Mouse (Mus musculus) common myeloid progenitor, adult 5-6 weeks (primary cell): ENCODE results near the gene Prg3. TPM values are rescaled to one million over a fixed set of nuclear protein-coding genes. Genes with fewer than 3 reads are reported as not detected.
A peak's percentile ranks its signal among the peaks of the same experiment; 100 is the strongest.

Source experiments
- ATAC-seq: replicated peaks from 2 replicates; pipeline ENCODE4 v1.8.0; 2016; ENCODE audit warnings: low read depth, mild to moderate bottlenecking, moderate TSS enrichment, inconsistent platforms; ENCODE audit not compliant: poor library complexity, severe bottlenecking
- total RNA-seq: library from RNA; stranded (forward); fragments of 200-1000, 187-1606 nt; gene quantifications from 2 replicates; pipeline ENCODE4 v1.2.3, GENCODE M21; 2017

Gene Prg3
- 2.8 and 7.1 TPM in 2 replicates for total RNA-seq

GRCm38 (mm10) chr2:84987930-84988329 lies at the start of gene Prg3:
TSS of gene Prg3 (plus strand) at chr2:84988215.
- ATAC-seq = peak; percentile 98

DNA sequence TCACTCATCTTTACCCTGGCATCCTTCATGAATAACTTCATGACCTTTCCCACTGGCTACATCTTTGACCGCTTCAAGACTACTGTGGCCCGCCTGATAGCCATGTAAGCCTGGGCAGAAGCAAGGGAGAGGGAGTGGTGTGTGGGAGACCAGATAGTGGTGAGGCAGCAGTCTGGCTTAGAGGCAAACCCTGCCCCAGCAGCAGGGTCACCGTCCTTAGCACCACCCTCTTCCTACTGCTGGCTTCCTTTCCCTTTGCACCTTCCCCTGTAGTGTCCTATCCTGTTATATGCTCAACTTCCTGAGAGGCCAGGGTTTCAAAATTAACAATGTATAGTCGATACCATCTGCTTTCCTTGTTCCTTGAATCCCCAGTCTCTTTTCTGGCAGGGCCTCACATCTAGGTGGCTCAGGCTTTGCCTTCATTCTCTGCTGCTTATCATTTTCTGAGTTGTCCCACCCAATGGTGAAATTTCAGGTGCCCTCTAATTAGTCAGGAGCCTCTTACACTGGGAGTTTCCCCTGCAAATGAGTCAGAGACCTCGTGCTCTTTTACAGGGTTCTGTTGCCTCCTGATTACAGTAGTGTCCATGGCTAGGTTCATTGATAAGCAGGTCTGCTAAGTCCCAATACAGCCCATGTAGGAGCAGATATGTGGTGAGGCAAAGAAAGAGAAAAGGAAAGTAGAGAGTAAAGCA lies 49.6 kb upstream of the Prg3 start:
- ATAC-seq = peak; percentile 66

GRCm38 (mm10) chr2:84939306-84939705 lies 48.7 kb upstream of the Prg3 start:
- no peak for ATAC-seq

- no peak for ATAC-seq
These were observed 48.3 kb upstream of the Prg3 start for GRCm38 (mm10) chr2:84939711-84940110.

- no peak for ATAC-seq
These were observed 46.7 kb upstream of the Prg3 start for GRCm38 (mm10) chr2:84941332-84941731.

DNA sequence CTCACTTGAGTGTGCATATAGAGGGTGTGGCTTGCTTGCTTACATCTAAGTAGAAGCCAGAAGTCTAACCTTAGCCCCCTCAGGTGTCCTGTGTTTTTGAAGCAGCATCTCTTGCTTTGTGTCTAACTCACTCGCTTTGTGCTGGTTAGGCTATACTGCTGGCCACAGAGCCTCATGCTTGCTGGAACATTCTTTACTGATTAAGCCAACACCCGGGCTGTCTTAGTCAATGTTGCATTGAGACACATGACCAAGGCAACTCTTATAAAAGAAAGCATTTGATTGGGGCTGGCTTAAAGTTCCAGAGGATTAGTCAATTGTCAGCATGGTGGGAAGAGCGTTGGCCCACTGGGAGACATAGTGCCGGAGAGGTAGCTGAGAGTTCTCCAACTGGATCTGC lies 46.2 kb upstream of the Prg3 start:
- ATAC-seq = no peak

DNA sequence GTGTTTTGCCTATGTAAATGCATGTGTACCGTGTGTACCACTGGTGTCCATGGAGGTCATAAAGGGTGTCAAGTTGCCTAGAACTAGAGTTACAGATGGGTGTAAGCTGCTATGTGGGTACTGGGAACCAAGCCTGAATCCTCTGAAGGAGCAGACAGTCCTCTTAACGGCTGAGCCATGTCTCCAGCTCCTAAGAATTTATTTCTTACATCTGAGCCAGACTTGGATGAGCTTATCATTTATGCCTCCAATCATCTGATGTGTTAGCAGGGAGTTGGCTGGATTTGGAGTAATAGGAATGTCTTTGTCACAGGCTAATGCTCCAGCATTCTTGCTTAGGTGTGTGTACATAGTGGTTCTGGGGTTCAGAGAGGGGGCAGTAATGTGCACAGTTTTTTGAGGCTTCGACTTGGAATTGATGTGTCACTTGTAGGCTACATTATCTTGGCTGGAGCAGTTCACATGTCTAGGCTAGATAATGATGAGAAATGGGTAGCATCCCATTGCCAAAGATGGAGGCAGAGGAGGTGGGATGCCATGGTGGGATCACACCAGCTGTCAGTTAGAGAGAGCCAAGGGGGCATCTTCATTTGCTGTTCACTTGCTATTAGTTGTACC lies 40.8 kb upstream of the Prg3 start:
- ATAC-seq = no peak

DNA sequence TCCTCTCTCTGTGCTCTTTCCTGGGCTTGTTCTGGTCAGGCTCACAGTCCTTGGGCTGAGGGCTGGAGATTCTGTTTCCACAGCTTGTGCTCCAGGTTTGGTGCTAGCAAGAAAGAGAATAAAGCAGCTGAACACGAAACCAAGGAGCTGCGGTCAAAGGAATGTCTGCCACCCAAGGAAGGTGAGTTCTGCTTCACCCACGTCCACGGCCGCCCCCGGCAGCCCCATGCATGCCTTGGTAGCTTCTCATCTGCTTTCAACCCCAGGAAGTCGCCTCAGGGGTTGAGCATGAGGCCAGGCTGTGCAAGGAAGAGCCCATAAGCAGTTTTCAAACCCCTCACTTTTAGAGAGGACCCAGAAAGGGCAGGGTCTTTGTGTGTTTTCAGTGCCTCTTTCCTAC lies 39.8 kb upstream of the Prg3 start:
- no peak for ATAC-seq

- ATAC-seq = no peak
These were observed 39.3 kb upstream of the Prg3 start for GRCm38 (mm10) chr2:84948721-84949120.

DNA sequence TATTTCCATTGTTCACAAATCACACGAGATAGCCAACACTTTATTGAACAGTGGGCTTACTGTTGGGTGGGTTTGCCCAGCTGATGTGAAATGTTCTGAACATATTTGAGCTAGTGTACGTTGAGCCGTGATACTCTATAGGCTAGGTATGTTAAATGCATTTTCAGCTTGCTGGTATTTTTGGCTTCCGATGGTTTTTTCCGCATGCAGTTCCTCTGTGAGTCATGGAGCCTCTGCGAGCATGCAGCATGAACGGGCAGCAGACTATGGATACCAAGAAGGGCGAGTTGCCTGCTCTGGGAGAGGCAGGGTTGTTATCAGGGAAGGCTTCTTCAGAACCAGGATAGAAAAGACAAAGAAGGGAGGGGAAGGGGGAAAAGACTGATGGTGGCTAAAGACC lies 37.0 kb upstream of the Prg3 start:
- no peak for ATAC-seq

DNA sequence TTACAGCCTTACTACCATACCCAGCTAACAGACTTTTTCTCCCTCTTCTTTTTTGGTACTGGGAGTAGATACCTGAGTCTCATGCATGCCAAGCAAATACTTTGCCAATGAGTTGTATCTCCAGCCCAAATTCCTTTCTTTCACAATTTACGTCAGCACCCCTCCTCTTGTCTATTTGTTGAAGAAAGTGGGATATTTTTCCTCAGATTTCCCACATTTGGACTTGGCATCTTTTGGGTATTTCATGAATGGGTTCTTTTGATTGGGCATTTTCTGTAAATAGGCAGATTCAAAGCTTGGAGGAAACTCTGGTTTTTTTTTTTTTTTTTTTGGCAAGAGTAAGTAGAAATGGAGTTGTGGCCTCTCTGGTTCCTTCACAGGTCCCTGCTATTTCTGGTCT lies 35.8 kb upstream of the Prg3 start:
- no peak for ATAC-seq

DNA sequence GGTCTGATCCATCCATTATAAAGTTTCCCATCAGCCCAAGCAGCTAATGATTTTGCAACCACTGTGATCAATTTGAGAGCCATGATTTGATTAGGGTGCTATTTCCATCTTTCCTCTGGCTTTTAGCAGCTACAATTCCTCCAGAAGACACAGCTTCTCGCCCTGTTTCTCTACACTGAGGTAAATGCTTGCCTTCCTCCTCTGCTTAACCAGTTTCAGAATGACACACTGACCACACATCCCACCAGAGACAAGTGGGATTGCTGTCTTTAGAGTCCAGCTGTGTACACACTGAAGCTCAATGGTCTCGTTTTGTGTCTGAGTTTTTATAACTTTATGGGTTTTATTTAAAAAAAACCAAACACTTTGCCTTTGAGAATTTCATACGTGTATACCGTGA lies 35.3 kb upstream of the Prg3 start:
- ATAC-seq = no peak

- ATAC-seq = no peak
These were observed 32.6 kb upstream of the Prg3 start for GRCm38 (mm10) chr2:84955435-84955834.

GRCm38 (mm10) chr2:84956274-84956673 lies 31.7 kb upstream of the Prg3 start:
- peak; percentile 91 for ATAC-seq

DNA sequence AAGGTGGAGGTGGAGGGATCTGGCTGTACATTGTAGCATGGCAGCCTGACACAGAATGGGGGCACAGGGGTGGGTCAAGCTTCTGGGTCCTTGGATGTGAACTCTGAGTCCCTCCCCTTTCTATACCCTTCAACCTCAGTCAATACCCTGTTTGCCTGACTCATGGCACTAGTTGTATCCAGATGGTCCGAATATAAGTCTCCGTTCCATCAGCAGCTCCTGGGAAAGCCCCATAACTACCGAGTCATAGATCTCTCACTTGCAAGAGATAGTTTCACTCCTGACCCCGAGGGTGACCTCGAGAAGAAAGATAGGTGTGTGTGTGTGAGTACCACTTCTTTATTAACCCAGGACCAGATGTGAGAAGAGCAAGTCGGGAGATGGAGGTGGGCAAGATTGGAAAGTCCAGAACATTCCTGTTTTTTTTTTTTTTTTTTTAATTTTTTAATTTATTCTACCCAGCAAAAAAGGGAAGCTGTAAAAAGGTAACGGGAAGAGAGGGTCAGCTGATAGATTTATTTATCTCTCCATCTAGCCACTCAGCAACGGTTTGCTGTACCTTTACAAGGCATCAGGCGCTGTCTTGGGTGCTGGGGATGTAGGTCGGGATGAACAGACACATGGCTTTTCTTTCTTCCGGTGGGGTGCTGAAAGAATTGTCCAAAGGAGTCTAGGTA lies 29.3 kb upstream of the Prg3 start:
- ATAC-seq = no peak

DNA sequence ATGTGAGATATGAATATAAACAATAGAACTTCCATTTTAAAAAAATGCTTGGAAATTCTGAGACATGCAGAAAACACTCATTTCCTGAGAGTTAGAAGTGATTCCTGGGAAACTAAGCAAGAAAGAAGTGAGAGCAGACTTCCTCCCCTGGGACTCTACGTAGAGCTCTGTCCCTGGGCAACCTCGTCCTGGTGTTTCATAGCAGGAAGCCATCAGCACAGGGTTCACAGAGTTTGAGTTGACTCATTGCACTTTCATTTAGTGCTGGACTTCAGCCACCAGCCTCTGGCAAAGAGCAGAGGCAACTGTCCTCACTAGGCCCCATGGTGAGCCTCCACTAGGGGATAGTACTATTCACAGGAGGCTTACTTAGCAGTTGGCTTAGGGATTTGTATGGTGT lies 26.7 kb upstream of the Prg3 start:
- no peak for ATAC-seq

DNA sequence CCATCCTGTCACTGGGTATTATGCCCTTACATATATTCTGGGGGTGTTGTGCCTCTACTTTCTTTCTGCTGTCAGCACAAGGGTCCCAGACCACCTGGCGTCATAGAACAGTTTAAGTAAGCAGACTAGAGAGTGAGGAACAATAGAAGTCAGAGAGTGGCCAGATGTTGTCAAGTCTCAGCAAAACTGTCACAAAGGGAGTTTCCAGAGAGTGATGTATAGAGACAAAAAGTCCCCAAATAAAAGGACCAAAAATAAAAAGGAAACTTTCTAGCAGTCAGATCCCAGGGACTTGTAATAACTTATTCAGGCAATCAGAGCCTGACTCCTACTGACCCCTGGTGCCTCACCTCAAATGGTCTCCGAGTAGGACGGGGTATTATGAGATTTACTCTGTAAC lies 26.1 kb upstream of the Prg3 start:
- no peak for ATAC-seq

- ATAC-seq = no peak
These were observed 25.0 kb upstream of the Prg3 start for GRCm38 (mm10) chr2:84962906-84963507.

- no peak for ATAC-seq
These were observed 23.8 kb upstream of the Prg3 start for GRCm38 (mm10) chr2:84964111-84964801.

DNA sequence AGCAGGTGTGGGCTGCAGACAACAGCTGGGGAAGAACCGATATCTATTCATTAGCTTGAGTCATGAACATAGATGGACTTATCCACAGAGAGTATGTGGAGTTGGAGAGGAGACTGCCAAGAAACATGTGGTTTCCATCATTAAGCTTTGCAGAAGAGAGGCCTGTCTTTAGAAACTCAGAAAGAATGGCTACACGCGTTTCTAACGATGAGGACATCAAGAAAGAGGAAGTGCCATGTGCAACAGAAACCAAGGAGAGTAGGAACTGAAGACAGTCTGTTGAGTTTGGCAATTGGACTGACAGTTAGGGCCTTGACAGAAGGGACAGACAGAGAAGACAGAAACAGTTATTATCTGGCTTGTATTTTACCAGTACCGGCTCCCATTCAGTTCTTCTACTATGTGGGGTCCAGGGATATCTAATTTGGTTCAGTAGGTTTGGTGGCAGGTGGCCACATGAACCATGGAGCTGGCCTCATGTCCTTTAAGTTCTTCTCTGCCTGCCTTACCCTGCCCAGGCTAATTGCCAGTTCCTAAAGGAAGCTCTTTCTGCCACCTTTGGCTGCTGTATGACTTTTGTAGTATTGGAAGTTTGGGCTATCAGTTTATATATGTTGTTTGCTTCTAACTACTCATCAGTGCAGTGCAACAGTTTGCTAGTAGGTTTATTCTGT lies 20.6 kb upstream of the Prg3 start:
- ATAC-seq = peak; percentile 99
